Mouse (Mus musculus): ENCODE data around the gene Map3k14. TPM values are rescaled to one million over a fixed set of nuclear protein-coding genes. Genes with fewer than 3 reads are reported as not detected.

The Map3k14 gene
- total and polyA plus RNA-seq, 2 experiments from 2014 or later = 1.3 to 9.4 TPM

DNA sequence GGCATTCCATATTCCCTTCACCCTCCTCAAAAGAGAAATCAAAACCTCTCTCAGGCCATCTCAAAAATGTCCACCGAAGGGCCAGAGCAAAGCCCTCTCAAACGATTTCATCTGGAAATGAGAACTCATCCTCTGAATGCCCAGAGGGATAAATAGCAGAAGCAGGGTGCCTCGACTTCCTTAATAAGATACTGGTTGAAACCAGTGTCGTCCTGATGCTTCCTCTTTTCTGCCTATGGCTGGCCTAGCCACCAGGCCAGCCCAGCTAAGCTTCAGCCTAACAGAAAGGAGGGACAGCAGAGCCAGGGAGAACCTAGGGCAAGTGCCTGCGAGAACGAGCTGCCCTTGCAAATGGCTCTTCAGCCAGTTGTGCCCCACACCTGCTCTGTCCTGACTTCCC is 17.8 kb downstream of the Map3k14 start:
- H3K9me3 ChIP-seq (replicated peaks; ENCODE audit: control insufficient read depth, low read length) = no peaks in the 10 kb centered on the region
- H3K4me2 ChIP-seq (ENCODE audit: low read depth, low read length) = no peak overlapping the region
- WGBS = 74% methylated on average over 6 of the region's 6 CpGs
- TF ChIP-seq EP300 (IDR thresholded peaks at IDR 0.05; ENCODE audit: low read depth) (no peak), CTCF (IDR thresholded peaks at IDR 0.05; ENCODE audit: low read depth) (no peak)
- no peaks in the 10 kb centered on the region for H3K27me3 ChIP-seq (ENCODE audit: control insufficient read depth, insufficient read depth, low read length)
- H3K36me3 ChIP-seq (replicated peaks; ENCODE audit: control insufficient read depth, insufficient read depth, low read length) = no peaks in the 10 kb centered on the region
- no peak overlapping the region for H3K4me3 ChIP-seq (ENCODE audit: low read depth, low read length)
- H3K27ac ChIP-seq (ENCODE audit: low read depth) = no peak overlapping the region; the same call in 1 of the 2 replicates
- H3K4me1 ChIP-seq (ENCODE audit: control insufficient read depth, insufficient read depth) = peaks cover 40% of the 10 kb centered on the region
- DNase-seq (ENCODE audit: low spot score) = no peak
- no peak for ATAC-seq (ENCODE audit: insufficient read depth, low read depth)
- H3K9ac ChIP-seq (replicated peaks; ENCODE audit: low read depth, low read length) = no peak overlapping the region

DNA sequence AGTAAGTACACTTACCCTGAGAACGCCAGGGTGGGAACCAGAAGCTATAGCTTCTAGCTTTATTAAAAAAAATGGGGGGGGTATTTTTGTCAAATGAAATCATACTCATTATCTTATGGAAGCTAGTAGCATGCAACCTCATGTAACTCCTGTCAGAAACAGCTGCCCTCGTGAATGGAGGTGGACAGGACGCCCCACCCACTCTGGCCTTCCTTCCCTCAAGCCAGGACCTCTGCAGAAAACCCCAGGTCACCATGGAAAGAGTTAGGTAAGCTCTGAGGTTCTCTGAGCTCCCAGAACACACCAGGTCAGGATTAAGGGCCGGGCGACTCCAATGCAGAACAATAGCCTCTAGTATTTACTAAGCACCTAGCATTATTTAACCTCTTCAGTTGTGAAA is 18.4 kb downstream of the Map3k14 start:
- Histone ChIP-seq H3K4me3 (ENCODE audit: low read depth, low read length) (no peak overlapping the region), H3K4me1 (ENCODE audit: control insufficient read depth, insufficient read depth) (peaks cover 43% of the 10 kb centered on the region), H3K4me2 (ENCODE audit: low read depth, low read length) (no peak overlapping the region), H3K27me3 (ENCODE audit: control insufficient read depth, insufficient read depth, low read length) (no peaks in the 10 kb centered on the region), H3K36me3 (replicated peaks; ENCODE audit: control insufficient read depth, insufficient read depth, low read length) (no peaks in the 10 kb centered on the region), H3K27ac (ENCODE audit: low read depth) (no peak overlapping the region; the same call in 1 of the 2 replicates), H3K9me3 (replicated peaks; ENCODE audit: control insufficient read depth, low read length) (no peaks in the 10 kb centered on the region), H3K9ac (replicated peaks; ENCODE audit: low read depth, low read length) (no peak overlapping the region)
- ATAC-seq (ENCODE audit: insufficient read depth, low read depth) (no peak), DNase-seq (ENCODE audit: low spot score) (no peak)
- 72% methylated on average over 5 of the region's 5 CpGs for WGBS
- TF ChIP-seq EP300 (IDR thresholded peaks at IDR 0.05; ENCODE audit: low read depth) (no peak), CTCF (IDR thresholded peaks at IDR 0.05; ENCODE audit: low read depth) (no peak)

DNA sequence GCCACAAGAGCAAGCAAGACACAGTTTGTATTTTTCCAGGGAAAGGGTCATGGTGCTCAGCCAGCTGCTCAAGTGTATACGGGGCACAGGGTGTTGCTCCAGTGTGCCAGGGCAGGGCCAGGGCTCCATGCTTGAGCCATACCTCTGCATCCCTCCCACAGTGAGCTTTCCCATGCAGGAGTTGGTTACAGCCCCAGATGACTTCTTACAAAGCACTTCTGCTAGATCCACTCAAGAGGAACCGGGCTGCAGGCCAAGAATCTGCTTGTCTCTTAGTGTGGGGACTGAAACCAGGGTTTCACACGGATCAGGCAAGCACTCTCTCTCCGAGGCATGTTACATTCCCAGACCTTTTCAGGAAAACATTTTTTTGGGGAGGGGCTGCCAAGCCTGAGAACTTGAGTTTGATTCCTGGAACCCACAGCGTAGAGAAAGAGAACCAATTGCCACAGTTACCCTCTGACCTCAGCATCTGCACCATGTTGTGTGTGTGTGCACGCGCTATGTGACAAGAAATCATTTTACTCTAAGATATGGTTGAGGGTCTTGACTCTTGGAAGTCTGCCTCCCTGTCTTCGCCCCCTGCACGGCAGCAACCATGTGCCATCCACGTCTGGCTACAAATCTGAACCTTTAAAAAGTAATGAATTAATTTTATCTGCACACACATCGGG is 19.6 kb downstream of the Map3k14 start:
- H3K4me3 ChIP-seq (ENCODE audit: low read depth, low read length) = no peak overlapping the region
- peaks cover 43% of the 10 kb centered on the region for H3K4me1 ChIP-seq (ENCODE audit: control insufficient read depth, insufficient read depth)
- H3K4me2 ChIP-seq (ENCODE audit: low read depth, low read length) = peak overlapping the region; percentile 23; the same call in 1 of the 2 replicates
- no peak for TF ChIP-seq CTCF (IDR thresholded peaks at IDR 0.05; ENCODE audit: low read depth)
- no peak for TF ChIP-seq EP300 (IDR thresholded peaks at IDR 0.05; ENCODE audit: low read depth)
- WGBS = 35% methylated on average over 11 of the region's 11 CpGs
- H3K9me3 ChIP-seq (replicated peaks; ENCODE audit: control insufficient read depth, low read length) = no peaks in the 10 kb centered on the region
- peak; percentile 82 for DNase-seq (ENCODE audit: low spot score)
- H3K27ac ChIP-seq (ENCODE audit: low read depth) = peak overlapping the region; percentile 70
- no peaks in the 10 kb centered on the region for H3K36me3 ChIP-seq (replicated peaks; ENCODE audit: control insufficient read depth, insufficient read depth, low read length)
- peak; percentile 88 for ATAC-seq (ENCODE audit: insufficient read depth, low read depth)
- no peaks in the 10 kb centered on the region for H3K27me3 ChIP-seq (ENCODE audit: control insufficient read depth, insufficient read depth, low read length)
- no peak overlapping the region for H3K9ac ChIP-seq (replicated peaks; ENCODE audit: low read depth, low read length)

DNA sequence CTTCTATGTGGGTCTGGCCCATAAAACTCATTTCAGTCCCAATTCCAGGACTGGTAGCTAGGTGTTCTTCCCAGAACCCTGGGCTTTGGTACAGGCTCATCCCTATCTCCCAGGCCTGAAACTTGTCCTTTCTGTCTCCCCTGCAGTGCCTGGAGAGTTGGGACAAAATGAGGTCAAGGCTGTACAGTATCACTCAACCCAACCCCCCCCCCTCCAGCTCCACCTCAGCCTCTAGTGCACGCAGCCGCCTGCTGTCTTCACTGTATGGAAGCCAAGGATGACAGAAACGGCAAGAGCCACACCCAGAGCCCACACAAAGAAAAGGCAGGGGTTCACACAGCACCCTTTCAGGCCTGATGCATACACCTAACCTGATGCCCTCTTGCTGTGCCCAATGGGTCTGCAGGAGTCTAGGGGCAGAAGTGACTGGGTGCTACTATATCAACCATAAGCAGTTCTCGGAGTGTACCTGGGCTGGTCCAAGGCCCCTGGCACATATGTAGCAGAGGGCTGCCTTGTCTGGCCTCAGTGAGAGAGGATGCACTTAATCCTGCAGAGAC is 20.5 kb downstream of the Map3k14 start:
- H3K4me1 ChIP-seq (ENCODE audit: control insufficient read depth, insufficient read depth) = peaks cover 43% of the 10 kb centered on the region
- DNase-seq (ENCODE audit: low spot score) (no peak), ATAC-seq (ENCODE audit: insufficient read depth, low read depth) (peak; percentile 12)
- H3K4me2 ChIP-seq (ENCODE audit: low read depth, low read length) = no peak overlapping the region; the same call in 1 of the 2 replicates
- 34% methylated on average over 4 of the region's 4 CpGs for WGBS
- H3K9ac ChIP-seq (replicated peaks; ENCODE audit: low read depth, low read length) = no peak overlapping the region
- no peaks in the 10 kb centered on the region for H3K9me3 ChIP-seq (replicated peaks; ENCODE audit: control insufficient read depth, low read length)
- no peak overlapping the region for H3K4me3 ChIP-seq (ENCODE audit: low read depth, low read length)
- no peaks in the 10 kb centered on the region for H3K36me3 ChIP-seq (replicated peaks; ENCODE audit: control insufficient read depth, insufficient read depth, low read length)
- no peaks in the 10 kb centered on the region for H3K27me3 ChIP-seq (ENCODE audit: control insufficient read depth, insufficient read depth, low read length)
- peak overlapping the region; percentile 58 for H3K27ac ChIP-seq (ENCODE audit: low read depth)
- TF ChIP-seq EP300 (IDR thresholded peaks at IDR 0.05; ENCODE audit: low read depth) (no peak), CTCF (IDR thresholded peaks at IDR 0.05; ENCODE audit: low read depth) (no peak)

DNA sequence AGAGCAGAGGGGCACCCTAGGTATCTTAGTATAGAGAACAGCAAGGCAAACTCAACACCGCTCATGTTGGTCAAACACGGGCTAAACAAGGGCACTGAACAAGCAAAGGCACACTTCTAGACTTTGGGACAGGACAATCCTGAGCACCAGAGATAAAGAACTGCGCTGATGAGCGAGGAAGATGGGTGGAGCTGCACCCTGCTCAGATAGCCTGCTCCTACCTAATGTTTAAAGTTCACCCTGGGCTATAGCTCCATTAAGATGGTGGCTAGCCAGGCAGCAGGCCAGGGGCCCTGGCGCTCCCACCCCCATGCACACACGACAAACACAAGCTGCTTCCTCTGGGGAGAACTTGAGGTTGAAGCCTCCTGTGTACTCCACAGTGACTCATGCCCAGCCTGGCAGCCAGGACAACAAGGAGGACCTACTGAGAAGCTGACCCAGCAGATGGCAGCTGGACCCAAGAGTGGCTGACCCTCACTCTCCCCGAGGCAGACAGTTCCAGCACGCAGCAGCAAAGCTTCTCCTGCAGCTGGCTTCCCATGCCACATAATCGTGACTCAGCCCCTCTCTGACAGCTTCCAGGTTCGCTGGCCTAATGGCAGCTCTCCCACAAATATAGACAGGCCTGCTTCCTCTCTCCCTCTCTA is 21.1 kb downstream of the Map3k14 start:
- H3K4me2 ChIP-seq (ENCODE audit: low read depth, low read length) = no peak overlapping the region
- 35% methylated on average over 10 of the region's 10 CpGs for WGBS
- no peaks in the 10 kb centered on the region for H3K36me3 ChIP-seq (replicated peaks; ENCODE audit: control insufficient read depth, insufficient read depth, low read length)
- no peaks in the 10 kb centered on the region for H3K27me3 ChIP-seq (ENCODE audit: control insufficient read depth, insufficient read depth, low read length)
- no peaks in the 10 kb centered on the region for H3K9me3 ChIP-seq (replicated peaks; ENCODE audit: control insufficient read depth, low read length)
- DNase-seq (ENCODE audit: low spot score) (peak; percentile 55), ATAC-seq (ENCODE audit: insufficient read depth, low read depth) (peak; percentile 28)
- TF ChIP-seq CTCF (IDR thresholded peaks at IDR 0.05; ENCODE audit: low read depth) = peak; percentile 2; the same call in 1 of the 2 replicates
- TF ChIP-seq EP300 (IDR thresholded peaks at IDR 0.05; ENCODE audit: low read depth) = no peak
- no peak overlapping the region for H3K9ac ChIP-seq (replicated peaks; ENCODE audit: low read depth, low read length)
- peaks cover 43% of the 10 kb centered on the region for H3K4me1 ChIP-seq (ENCODE audit: control insufficient read depth, insufficient read depth)
- peak overlapping the region; percentile 58 for H3K27ac ChIP-seq (ENCODE audit: low read depth)
- no peak overlapping the region for H3K4me3 ChIP-seq (ENCODE audit: low read depth, low read length)
